Mouse (Mus musculus) colon, adult 2 months (tissue): Measurements from ENCODE around the gene Tmtc1. TPM values are rescaled to one million over a fixed set of nuclear protein-coding genes. Genes with fewer than 3 reads are reported as not detected.

ENCODE experiments used
- polyA plus RNA-seq: library from polyadenylated mRNA; depleted of rRNA; stranded (reverse); fragments of >200 nt; gene quantifications from 2 replicates; pipeline ENCODE4 v1.2.3, GENCODE M21; 2012; rRNA removed

The Tmtc1 gene
- polyA plus RNA-seq, result 6.4 and 7.7 TPM in 2 replicates

DNA sequence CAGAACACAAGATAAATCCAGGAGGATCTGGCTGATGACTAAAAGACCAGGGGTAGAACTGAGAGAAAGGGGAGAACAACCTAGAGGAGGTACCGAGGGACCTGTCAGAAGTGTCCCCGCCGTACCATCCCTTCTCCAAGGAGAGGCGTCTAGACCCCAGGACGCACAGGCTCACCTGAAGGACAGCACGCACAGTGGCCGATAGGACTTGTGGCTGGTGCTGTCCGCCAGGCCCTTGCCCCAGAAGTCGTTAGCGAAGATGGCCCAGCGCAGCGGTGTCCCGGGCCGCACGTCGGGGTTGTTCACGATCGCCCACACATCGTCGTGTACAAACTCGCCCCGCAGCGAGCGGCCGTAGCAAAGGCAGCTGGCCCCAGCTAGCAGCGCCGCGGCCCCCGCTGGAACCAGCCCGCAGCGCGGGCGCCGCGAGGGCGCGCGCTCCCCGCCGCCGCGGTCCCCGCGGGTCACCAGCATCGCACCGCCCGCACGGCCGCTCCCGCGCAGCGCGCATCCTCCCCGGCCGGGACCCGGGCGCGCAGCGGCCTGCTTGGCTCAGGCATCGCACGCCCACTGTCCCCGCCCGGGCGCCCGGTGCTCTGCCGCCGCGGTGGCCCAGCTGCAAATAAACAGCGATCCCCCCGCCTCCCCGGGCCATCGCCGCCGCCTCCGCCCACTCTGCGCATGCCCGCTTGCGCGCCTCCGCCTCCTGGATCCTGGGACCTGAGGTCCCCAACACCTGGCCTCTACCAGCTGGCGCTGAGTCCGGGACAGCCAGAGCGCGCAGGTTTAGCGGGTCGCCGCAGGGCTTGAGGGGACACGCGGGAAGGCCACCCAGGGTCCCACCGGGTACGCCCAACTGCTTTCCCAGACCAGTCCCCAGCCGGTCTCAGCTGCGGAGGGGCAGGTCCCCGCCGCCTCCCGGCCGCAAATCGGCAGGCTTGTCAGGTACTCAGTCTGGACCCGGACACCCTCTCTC, at the start of gene Tmtc1:
Gene Tmtc1, minus strand, starts transcription at position 664 of the 976 bp plus-strand sequence.

GRCm38 (mm10) chr6:148211897-148212680, 232.1 kb downstream of the Tmtc1 start, which contains the start of gene Ergic2:
TSS of gene Ergic2 (minus strand) at chr6:148212374.

Other genes with a start within 250 kb of the Tmtc1 start
- gene Ergic2, start 232.0 kb downstream of the Tmtc1 start, polyA plus RNA-seq, result 9.2 and 11.2 TPM in 2 replicates